Mouse (Mus musculus) limb, embryonic 14.5 days (tissue): ENCODE results near the gene Hist1h2bh. TPM values are rescaled to one million over a fixed set of nuclear protein-coding genes. Genes with fewer than 3 reads are reported as not detected.
"Not testable (repeated sequence)": the region's sequence is repeated elsewhere in the genome, so short reads cannot be mapped to it uniquely, and the experiment has no call there.

Experiments
- ATAC-seq: fragments of 200-750 bp; cut with Nextera tagmentation; 2 replicates; pipeline ENCODE4 v1.8.0; 2017; ENCODE audit warnings: low read depth, moderate number of reproducible peaks, moderate TSS enrichment; ENCODE audit not compliant: low FRiP score
- DNase-seq: peaks from one replicate; pipeline ENCODE4 v3.0.0-alpha.2; 2015; ENCODE audit warnings: low spot score
- H3K27ac ChIP-seq: fragments of 300-500 bp; sonication (generic); replicated peaks from 2 replicates; pipeline ENCODE4 v1.5.1; 2014; ENCODE audit warnings: low read depth, mild to moderate bottlenecking, low read length, moderate library complexity, mixed read lengths
- H3K27me3 ChIP-seq: fragments of 300-500 bp; sonication (generic); 2 replicates; pipeline ENCODE4 v1.6.1; 2014; ENCODE audit warnings: low read length, mixed read lengths; ENCODE audit not compliant: control insufficient read depth, insufficient read depth
- H3K36me3 ChIP-seq: fragments of 300-500 bp; sonication (generic); 2 replicates; pipeline ENCODE4 v1.6.1; 2014; ENCODE audit warnings: mild to moderate bottlenecking, low read length, moderate library complexity, mixed read lengths; ENCODE audit not compliant: control insufficient read depth, insufficient read depth
- H3K4me1 ChIP-seq: fragments of 300-500 bp; sonication (generic); 2 replicates; pipeline ENCODE4 v1.6.1; 2014; ENCODE audit warnings: antibody characterized with exemption, low read length, mixed read lengths; ENCODE audit not compliant: control insufficient read depth, insufficient read depth
- H3K4me2 ChIP-seq: fragments of 300-500 bp; sonication (generic); replicated peaks from 2 replicates; pipeline ENCODE4 v1.6.1; 2014; ENCODE audit warnings: low read depth, mild to moderate bottlenecking, low read length, moderate library complexity; ENCODE audit not compliant: severe bottlenecking
- H3K4me3 ChIP-seq: fragments of 300-500 bp; sonication (generic); replicated peaks from 2 replicates; pipeline ENCODE4 v1.5.1; 2014; ENCODE audit warnings: low read length
- H3K9ac ChIP-seq: fragments of 300-500 bp; sonication (generic); 2 replicates; pipeline ENCODE4 v1.6.1; 2014; ENCODE audit warnings: mild to moderate bottlenecking, low read depth, low read length, moderate library complexity; ENCODE audit not compliant: severe bottlenecking
- H3K9me3 ChIP-seq: fragments of 300-500 bp; sonication (generic); 2 replicates; pipeline ENCODE4 v1.6.1; 2016; ENCODE audit warnings: low read length; ENCODE audit not compliant: control insufficient read depth
- POLR2A ChIP-seq: fragments of 200-500 bp; IDR thresholded peaks from 2 replicates; pipeline ENCODE4 v1.8.0; 2012; ENCODE audit warnings: inconsistent platforms, mild to moderate bottlenecking, moderate library complexity, borderline replicate concordance; ENCODE audit not compliant: insufficient read depth, insufficient read length; ENCODE audit errors: extremely low read depth
- WGBS: fragments of 180-500 bp; shearing (Covaris S2); extraction: QIAGEN DNeasy Blood & Tissue Kit; methylation state at CpG from one replicate; pipeline ENCODE4 v1.1.7; 2014; 5-methylcytosine and 5-hydroxymethylcytosine counted together
- polyA plus RNA-seq, 2 experiments: library from polyadenylated mRNA; depleted of rRNA in 1 of 2; stranded (reverse) in 1 of 2; unstranded in 1 of 2; fragments of >200 nt; fragmentation: Nextera tagmentation in 1 of 2; extraction: Ambion mirVana in 1 of 2; gene quantifications; 2 replicates each; pipeline versions ENCODE4 v1.2.1 to v1.2.3; 2012 to 2014

Gene Hist1h2bh
- polyA plus RNA-seq, 2 experiments = 0.48 to 5.2 TPM

GRCm38 (mm10) chr13:23543965-23544786 lies 984 bp upstream of the Hist1h2bh start, which contains the start of gene Hist1h3f:
Hist1h3f (plus strand) TSS chr13:23544052.
- no peaks in the 10 kb centered on the region for H3K36me3 ChIP-seq
- WGBS = under 1% methylated on average over 22 of the region's 45 CpGs

GRCm38 (mm10) chr13:23542225-23542980 lies 789 bp downstream of the Hist1h2bh start:
- Histone ChIP-seq H3K4me3 (peak overlapping the region; percentile 41), H3K4me2 (peak overlapping the region; percentile 57), H3K9ac (peak overlapping the region; percentile 58), H3K27ac (peak overlapping the region; percentile 81)
- not testable (repeated sequence) for H3K4me1 ChIP-seq, H3K9me3 ChIP-seq, DNase-seq, H3K27me3 ChIP-seq, H3K36me3 ChIP-seq, ATAC-seq
- WGBS = 18% methylated on average over 3 of the region's 3 CpGs

More at GRCm38 (mm10) chr13:23543965-23544786, 984 bp upstream of the Hist1h2bh start, which contains the start of gene Hist1h3f:
- Histone ChIP-seq H3K4me3 (peak within 1 kb of the TSS; percentile 41), H3K27ac (peak within 1 kb of the TSS; percentile 97), H3K9me3 (no peaks in the 10 kb centered on the region), H3K4me1 (no peaks in the 10 kb centered on the region), H3K27me3 (no peaks in the 10 kb centered on the region), H3K4me2 (peak within 1 kb of the TSS; percentile 83), H3K9ac (peak within 1 kb of the TSS; percentile 61)
- peak; percentile 94; the same call in 1 of the 2 replicates for TF ChIP-seq POLR2A
- ATAC-seq (peak; percentile 92), DNase-seq (peak; percentile 99)

- no peak overlapping the region for H3K4me3 ChIP-seq
- no peak for TF ChIP-seq POLR2A
- no peak for ATAC-seq
- no peak overlapping the region for H3K4me2 ChIP-seq
- H3K27me3 ChIP-seq = no peaks in the 10 kb centered on the region
- no peak overlapping the region for H3K9ac ChIP-seq
- no peaks in the 10 kb centered on the region for H3K9me3 ChIP-seq
- H3K27ac ChIP-seq = no peak overlapping the region
- WGBS = 88% methylated on average over 3 of the region's 3 CpGs
- no peak for DNase-seq
- peaks cover 2% of the 10 kb centered on the region for H3K4me1 ChIP-seq
- H3K36me3 ChIP-seq = no peaks in the 10 kb centered on the region
Measured at GRCm38 (mm10) chr13:23541497-23541896, 1.7 kb downstream of the Hist1h2bh start.

GRCm38 (mm10) chr13:23539821-23540220 lies 3.4 kb downstream of the Hist1h2bh start:
- not testable (repeated sequence) for ATAC-seq, H3K9me3 ChIP-seq, H3K4me2 ChIP-seq, H3K27me3 ChIP-seq, H3K4me3 ChIP-seq, H3K27ac ChIP-seq, DNase-seq, H3K9ac ChIP-seq, H3K4me1 ChIP-seq, H3K36me3 ChIP-seq
- WGBS = 67% methylated on average over 1 of the region's 1 CpGs

GRCm38 (mm10) chr13:23538249-23538648 lies 4.9 kb downstream of the Hist1h2bh start:
- 51% methylated on average over 5 of the region's 5 CpGs for WGBS

More at GRCm38 (mm10) chr13:23538249-23538648, 4.9 kb downstream of the Hist1h2bh start:
- H3K27ac ChIP-seq = no peak overlapping the region
- H3K4me1 ChIP-seq = peaks cover 11% of the 10 kb centered on the region
- H3K9me3 ChIP-seq = no peaks in the 10 kb centered on the region
- ATAC-seq (no peak), DNase-seq (no peak)
- no peaks in the 10 kb centered on the region for H3K36me3 ChIP-seq
- no peak for TF ChIP-seq POLR2A
- H3K4me3 ChIP-seq = no peak overlapping the region
- H3K9ac ChIP-seq = no peak overlapping the region
- H3K27me3 ChIP-seq = no peaks in the 10 kb centered on the region
- no peak overlapping the region for H3K4me2 ChIP-seq
